Mouse (Mus musculus): ENCODE measurements around the gene Rps25. TPM values are rescaled to one million over a fixed set of nuclear protein-coding genes. Genes with fewer than 3 reads are reported as not detected.

Gene Rps25
- polyA plus RNA-seq, 1 experiment from 2014 or later, result 1,487 TPM

Small RNA genes within 50 kb of the gene (microRNA-seq; reads per million reads assigned to microRNA genes)
- not detected for gene Mir7085

Other genes starting within 250 kb of the Rps25 start
- 5.7 and 7.2 TPM in 2 replicates for gene Cbl, start 173.1 kb upstream of the Rps25 start, polyA plus RNA-seq (2015; fragmentation: Nextera tagmentation; extraction: Ambion mirVana)
- not detected in 2 replicates for gene Ccdc153, start 166.5 kb upstream of the Rps25 start, polyA plus RNA-seq (2015; fragmentation: Nextera tagmentation; extraction: Ambion mirVana)
- 0.06 and 0.24 TPM in 2 replicates for gene Pdzd3, start 155.7 kb upstream of the Rps25 start, polyA plus RNA-seq (2015; fragmentation: Nextera tagmentation; extraction: Ambion mirVana)
- 3.2 and 3.8 TPM in 2 replicates for gene Nlrx1, start 138.5 kb upstream of the Rps25 start, polyA plus RNA-seq (2015; fragmentation: Nextera tagmentation; extraction: Ambion mirVana)
- gene Abcg4, start 118.5 kb upstream of the Rps25 start, polyA plus RNA-seq (2015; fragmentation: Nextera tagmentation; extraction: Ambion mirVana), result 11.1 and 13.0 TPM in 2 replicates
- gene Hinfp, start 101.5 kb upstream of the Rps25 start, polyA plus RNA-seq (2015; fragmentation: Nextera tagmentation; extraction: Ambion mirVana), result 11.4 and 11.5 TPM in 2 replicates
- gene C2cd2l, start 86.9 kb upstream of the Rps25 start, polyA plus RNA-seq (2015; fragmentation: Nextera tagmentation; extraction: Ambion mirVana), result 6.4 and 8.2 TPM in 2 replicates
- gene Dpagt1, start 81.1 kb upstream of the Rps25 start, polyA plus RNA-seq (2015; fragmentation: Nextera tagmentation; extraction: Ambion mirVana), result 20.7 and 23.0 TPM in 2 replicates
- 208 and 210 TPM in 2 replicates for gene H2afx, start 72.4 kb upstream of the Rps25 start, polyA plus RNA-seq (2015; fragmentation: Nextera tagmentation; extraction: Ambion mirVana)
- gene Hmbs, start 62.9 kb upstream of the Rps25 start, polyA plus RNA-seq (2015; fragmentation: Nextera tagmentation; extraction: Ambion mirVana), result 1,411 and 1,456 TPM in 2 replicates
- 14.8 and 15.3 TPM in 2 replicates for gene Vps11, start 45.5 kb upstream of the Rps25 start, polyA plus RNA-seq (2015; fragmentation: Nextera tagmentation; extraction: Ambion mirVana)
- 15.8 and 19.0 TPM in 2 replicates for gene Hyou1, start 27.6 kb upstream of the Rps25 start, polyA plus RNA-seq (2015; fragmentation: Nextera tagmentation; extraction: Ambion mirVana)
- 18.4 and 21.3 TPM in 2 replicates for gene Slc37a4, start 10.3 kb upstream of the Rps25 start, polyA plus RNA-seq (2015; fragmentation: Nextera tagmentation; extraction: Ambion mirVana)
- gene Trappc4, start 461 bp downstream of the Rps25 start, polyA plus RNA-seq (2015; fragmentation: Nextera tagmentation; extraction: Ambion mirVana), result 68.3 and 69.4 TPM in 2 replicates
- gene Ccdc84, start 11.4 kb downstream of the Rps25 start, polyA plus RNA-seq (2015; fragmentation: Nextera tagmentation; extraction: Ambion mirVana), result 13.8 and 16.6 TPM in 2 replicates
- gene Foxr1, start 34.0 kb downstream of the Rps25 start, polyA plus RNA-seq (2015; fragmentation: Nextera tagmentation; extraction: Ambion mirVana), result not detected in 2 replicates
- gene Upk2, start 47.8 kb downstream of the Rps25 start, polyA plus RNA-seq (2015; fragmentation: Nextera tagmentation; extraction: Ambion mirVana), result not detected in 2 replicates
- gene Bcl9l, start 75.7 kb downstream of the Rps25 start, polyA plus RNA-seq (2015; fragmentation: Nextera tagmentation; extraction: Ambion mirVana), result 1.0 and 1.5 TPM in 2 replicates
- gene Cxcr5, start 154.7 kb downstream of the Rps25 start, polyA plus RNA-seq (2015; fragmentation: Nextera tagmentation; extraction: Ambion mirVana), result 0.09 TPM in 1 of 2 replicates, not detected in the other
- gene Ddx6, start 197.8 kb downstream of the Rps25 start, polyA plus RNA-seq (2015; fragmentation: Nextera tagmentation; extraction: Ambion mirVana), result 7.2 and 8.2 TPM in 2 replicates

Measured in liver, embryonic 13.5 days (tissue).